Mouse (Mus musculus) gastrocnemius, adult 8-10 months (tissue): ENCODE results near the gene Prdm16. TPM values are rescaled to one million over a fixed set of nuclear protein-coding genes. Genes with fewer than 3 reads are reported as not detected.

Experiments
- DNase-seq, 2 experiments: peaks; one replicate each; pipeline ENCODE4 v3.0.0; 2022; ENCODE audit warnings: low spot score in 2 of 2
- total RNA-seq, 4 experiments: library from RNA; stranded (reverse); gene quantifications; 2 replicates each; pipeline ENCODE4 v1.2.4; 2022

Prdm16 gene
- total RNA-seq, 4 experiments from 2014 or later = 0.73 to 3.1 (median 1.4) TPM

DNA sequence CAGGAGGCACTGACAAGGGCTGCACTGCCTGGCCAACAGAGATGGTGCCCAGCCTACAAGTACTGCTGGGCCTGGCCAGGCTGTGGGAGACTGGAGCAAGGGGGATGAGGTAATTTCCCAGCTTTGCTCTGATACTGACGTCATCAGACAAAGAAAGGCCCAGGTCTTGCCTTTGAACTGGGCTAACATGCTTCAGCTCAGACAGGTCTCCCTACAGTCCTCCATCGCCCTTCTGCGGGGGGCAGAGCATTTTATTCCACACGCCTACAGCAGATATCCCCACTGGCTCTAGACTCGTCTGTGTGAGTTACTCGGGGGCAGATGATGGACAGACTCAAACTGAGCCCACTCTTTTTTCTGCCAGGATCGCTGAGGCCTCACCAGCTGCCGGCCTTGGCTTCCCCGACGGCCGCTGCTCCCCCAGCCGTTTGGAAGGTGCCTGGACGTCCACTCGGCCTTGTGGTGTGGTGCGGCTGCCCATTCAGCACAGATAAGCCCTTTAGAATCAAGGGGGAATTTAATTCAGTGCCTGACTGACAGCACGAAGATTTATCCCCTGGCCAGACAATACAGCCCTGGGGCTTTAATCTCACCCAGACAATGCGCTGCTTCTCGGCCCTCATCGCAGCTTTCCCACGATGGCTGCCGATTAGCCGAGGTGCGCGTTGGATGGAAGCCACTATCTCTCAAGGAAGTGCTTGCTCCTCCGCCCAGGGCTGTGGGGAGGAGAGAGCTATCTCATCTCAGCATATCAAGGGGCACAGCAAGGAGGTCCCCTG, 32.8 kb downstream of the Prdm16 start:
- DNase-seq = no peak

GRCm38 (mm10) chr4:154602409-154602808, 34.3 kb downstream of the Prdm16 start:
- no peak for DNase-seq

- DNase-seq = no peak
These were observed 35.7 kb downstream of the Prdm16 start for GRCm38 (mm10) chr4:154601006-154601405.

DNA sequence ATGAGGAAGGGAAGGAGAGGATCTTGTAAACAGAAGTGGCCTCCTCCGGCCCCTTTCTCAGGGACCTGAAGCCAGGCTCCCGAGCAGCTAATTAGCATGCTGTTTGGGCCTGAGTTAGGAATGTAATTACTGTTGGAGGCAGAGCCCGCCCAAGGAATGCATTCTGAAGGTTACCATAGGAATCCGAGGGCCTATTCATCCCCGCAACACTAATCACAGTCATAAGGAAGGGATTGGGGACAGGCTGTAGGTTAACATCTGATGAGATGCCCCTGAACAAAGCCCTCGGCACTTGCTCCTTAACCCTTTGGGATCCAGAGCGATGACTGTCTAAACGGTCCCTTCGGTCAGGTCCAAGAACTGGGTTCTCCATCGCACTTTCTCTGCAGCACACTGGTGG, 36.7 kb downstream of the Prdm16 start:
- DNase-seq = no peak

DNA sequence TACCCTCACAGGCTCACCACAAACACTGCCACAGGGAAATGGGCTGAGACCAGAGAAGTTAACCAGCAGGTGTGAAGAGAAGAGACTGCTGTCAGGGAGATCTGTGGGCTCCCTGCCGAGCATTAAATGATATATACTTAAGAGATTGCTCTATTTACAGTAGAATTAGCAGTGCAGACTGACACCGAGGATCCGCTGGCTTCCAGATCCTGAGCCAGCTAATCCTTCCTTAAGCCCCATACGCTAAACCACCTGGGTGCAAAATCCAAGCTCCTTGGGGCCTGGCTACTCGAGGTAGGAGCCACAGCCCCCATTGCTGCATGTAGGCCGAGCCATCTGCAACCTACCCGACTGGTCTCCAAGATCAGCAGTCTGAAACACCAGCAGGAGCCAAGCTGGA, 38.3 kb downstream of the Prdm16 start:
- no peak for DNase-seq

DNA sequence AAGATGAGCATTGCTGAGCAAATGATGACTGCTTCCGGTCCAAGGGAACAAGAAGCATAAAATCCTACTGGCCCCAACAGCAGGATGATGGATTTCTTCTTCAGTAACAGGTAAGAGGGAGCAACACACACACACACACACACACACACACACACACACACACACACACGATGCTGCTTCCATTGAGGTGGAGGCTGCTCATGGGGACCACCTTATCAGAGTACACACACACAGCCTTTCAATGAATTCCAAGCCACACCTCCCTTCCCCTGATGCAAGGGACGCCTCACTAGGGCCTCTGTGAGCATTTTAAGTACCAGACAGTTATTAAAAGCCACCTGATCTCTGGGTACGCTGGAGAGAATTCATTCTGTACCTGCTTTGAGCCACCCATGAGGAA, 39.9 kb downstream of the Prdm16 start:
- no peak for DNase-seq

- DNase-seq = no peak
These were observed 41.7 kb downstream of the Prdm16 start for GRCm38 (mm10) chr4:154594761-154595556.

DNA sequence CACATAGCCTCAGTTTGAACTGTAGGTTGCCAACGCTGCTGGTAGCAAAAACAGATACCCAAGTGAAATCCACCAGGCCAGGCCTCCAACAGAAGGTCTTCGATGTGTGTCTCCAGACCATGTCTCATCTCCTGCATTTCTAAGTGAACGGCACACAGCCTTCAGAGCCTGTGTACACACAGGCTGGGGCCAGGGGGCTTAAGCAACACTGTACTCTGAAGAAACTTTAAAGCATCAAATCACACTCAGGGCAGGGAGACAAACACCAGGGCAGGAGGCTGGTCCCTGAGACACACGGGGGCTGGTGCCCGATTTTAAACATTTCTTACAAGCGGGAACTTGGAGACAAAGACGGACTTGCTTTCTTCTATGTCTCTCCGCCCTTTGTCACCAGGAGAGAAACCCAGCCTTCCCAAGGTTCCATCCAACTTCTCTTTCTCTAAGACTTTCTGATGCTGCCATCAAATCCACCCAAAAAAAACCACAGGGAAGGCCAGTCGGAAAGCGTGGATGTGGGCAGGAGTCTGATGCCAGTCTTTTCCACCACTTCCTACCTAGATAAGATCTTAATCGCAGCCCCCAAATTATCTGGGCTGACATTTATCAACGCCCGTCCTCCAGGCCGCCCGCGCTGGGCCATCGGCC, 42.4 kb downstream of the Prdm16 start:
- DNase-seq = no peak

DNA sequence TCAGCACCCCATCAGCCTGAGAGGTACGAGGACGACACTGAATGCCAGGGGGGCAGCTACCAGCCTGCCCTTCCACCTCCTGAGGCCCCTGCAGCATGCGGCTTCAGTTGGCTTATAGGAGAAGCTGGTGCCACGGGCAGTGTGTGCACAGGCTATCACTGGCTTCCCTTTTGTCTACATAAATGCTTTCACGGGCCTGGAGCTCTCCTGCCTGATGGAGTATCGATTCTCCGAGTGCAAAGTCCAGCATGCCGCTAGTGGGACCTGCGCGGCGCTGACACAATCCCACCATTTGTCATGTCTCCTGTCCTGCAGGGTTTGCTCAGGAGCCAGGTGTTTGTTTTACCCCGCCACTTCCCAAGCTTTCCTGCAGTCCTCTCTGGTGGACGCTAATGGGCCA, 44.1 kb downstream of the Prdm16 start:
- no peak for DNase-seq

DNA sequence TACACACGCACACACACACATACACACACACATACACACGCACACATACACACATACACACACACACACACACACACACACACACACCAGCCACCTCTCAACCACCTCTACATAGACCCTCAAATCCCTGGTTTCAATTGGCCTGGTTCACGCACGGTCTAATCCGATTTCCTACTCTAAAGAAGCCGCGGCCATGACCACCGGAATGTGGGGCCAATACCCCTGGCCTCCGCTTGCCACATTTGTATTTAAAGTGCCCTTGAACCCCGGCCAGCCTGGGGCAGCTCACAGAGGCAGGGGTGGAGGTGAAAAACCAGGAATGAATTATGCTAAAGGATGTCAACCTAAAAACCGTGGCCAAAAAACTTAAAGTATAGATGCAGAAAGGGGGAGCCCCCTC, 45.8 kb downstream of the Prdm16 start:
- DNase-seq = no peak

DNA sequence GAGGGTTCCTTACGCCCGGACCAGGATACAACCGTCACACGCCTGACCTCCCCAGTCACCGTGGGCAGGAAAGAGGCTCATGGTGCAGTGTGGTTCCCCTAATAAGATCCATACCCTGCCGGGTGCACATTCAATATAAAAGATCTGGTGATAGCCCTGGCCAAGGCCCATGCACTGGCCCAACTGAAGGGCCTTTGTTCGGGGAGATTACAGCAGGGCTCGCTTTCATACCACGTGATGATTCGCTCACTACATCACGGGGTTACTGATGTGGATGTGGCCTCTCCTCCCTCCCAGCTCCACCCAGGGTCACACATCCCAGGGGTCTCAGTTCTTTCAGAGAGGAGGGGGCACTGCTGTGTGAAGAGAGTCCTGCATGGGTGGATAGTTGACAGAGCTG, 50.3 kb downstream of the Prdm16 start:
- no peak for DNase-seq

- DNase-seq = no peak
These were observed 50.9 kb downstream of the Prdm16 start for GRCm38 (mm10) chr4:154585779-154586178.

DNA sequence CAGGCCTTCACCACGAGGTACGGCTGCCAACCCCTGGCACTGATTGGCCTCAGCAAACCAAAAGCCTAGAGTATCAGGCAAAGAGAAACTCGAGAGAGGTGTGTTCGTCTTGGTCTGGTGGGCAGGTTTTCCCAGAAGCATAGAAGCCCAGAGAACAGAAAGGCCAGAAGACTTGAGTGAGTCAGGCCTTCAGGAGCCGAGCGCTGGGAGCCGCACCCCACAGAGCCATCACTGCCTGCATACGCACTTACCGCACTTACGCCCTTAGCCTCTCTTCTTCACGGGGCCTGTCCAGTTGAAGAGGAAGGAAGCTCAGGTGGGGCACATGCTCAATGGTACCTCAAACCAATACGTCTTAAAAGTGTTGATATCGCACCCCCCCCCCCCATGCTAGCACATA, 53.0 kb downstream of the Prdm16 start:
- no peak for DNase-seq

- DNase-seq = no peak
These were observed 54.0 kb downstream of the Prdm16 start for GRCm38 (mm10) chr4:154582607-154583236.

DNA sequence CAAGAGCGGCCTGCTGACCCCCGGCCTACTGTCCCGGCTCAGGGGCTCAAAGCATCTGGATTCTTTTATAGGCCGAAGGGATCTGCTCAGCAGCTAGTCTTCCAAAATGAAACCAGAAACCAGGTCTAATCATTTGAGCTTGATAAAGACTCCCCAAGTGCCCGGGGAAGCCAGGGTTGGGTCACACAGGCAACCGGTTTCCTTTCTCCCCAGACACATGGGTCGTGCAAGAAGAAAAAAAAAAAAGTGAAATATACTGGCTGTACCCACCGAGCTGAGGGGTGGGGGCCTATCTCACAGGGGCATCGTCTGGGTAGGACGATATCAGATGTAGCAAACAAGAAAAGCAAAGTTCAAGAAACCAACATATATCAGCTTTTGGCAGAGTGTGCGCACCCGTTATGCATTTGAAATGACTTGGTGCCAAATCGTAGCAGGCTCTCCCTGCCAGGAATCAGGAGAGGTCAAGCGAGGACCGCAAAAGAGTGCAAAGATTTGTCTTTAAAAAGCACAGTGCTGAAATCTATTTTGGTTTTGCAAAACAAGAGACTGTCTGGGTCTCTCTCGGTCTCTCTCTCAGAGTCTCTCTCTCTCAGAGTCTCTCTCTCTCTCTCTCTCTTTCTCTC, 55.3 kb downstream of the Prdm16 start:
- DNase-seq = no peak

DNA sequence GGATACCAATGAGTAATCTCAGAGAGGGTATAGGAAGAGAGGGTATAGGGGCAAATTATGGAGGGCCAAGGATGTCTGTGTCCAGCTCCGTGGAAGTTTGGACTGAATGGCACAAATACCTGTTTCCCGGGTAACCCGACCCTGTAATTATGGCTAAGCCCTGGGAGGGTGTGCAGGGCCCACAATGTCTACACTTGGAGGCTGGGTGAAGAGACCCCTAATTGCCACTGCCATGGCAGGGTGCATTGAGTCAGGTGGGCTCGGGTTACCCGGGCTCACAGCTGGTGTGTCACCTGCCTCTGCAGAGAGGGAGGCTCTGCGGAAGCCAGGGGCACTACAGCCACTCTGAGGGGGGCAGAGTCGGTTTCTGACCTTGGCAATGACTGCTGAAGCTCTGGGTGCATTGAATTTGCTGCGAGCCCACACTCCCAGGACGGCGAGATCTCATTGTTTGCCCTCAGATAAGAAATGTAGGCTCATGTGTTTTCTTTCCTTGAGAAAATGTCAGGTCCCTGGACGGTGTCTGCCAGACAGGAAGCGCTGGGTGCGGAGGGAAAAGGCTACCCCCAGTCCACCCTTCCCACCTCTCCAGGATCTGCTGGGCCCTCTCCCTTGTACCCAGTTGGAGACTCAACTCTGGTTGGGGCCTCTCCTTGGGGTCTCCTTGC, 62.3 kb downstream of the Prdm16 start:
- DNase-seq = no peak

DNA sequence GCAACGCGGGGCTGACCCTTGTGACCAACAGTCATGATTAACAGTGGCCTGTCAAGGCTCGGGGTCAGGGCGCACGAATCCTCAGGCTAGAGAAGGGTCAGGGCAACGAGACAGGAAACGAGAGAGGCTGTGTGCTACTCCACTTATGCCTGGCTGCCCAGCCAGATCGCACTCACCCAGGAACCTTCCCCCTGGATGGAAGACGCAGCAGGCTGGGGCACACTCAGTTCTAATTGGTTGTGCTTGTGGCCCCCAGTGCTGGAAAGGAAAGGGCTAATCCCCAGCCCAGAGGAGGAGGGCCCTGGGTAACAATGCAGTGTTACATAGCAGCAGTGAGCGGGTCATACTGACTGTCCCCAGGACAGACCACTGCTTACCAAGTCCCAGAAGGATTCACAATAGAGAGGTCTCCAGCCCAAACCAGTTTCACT, 66.2 kb downstream of the Prdm16 start:
- DNase-seq = no peak

- no peak for DNase-seq
These were observed 66.8 kb downstream of the Prdm16 start for GRCm38 (mm10) chr4:154569845-154570244.

DNA sequence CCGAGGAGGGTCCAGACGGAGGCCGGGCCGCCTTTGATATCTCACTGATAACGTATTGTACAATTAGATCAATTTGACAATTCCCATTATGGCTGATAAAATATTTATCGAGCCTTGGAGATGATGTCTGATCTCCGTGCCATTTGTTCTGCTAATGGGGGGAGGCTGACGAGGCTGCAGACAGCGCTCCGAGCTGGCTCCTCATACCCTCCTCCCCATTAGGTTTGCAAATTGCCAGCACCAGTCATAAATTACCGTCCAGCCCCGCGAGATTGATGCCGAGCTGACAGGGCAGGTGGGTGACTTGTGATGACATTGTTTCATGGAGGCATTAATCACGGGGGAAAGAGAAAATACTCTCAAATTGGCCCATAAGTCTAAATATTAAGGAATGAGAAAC, 67.9 kb downstream of the Prdm16 start:
- DNase-seq = no peak

- DNase-seq = no peak
These were observed 68.7 kb downstream of the Prdm16 start for GRCm38 (mm10) chr4:154567942-154568341.

DNA sequence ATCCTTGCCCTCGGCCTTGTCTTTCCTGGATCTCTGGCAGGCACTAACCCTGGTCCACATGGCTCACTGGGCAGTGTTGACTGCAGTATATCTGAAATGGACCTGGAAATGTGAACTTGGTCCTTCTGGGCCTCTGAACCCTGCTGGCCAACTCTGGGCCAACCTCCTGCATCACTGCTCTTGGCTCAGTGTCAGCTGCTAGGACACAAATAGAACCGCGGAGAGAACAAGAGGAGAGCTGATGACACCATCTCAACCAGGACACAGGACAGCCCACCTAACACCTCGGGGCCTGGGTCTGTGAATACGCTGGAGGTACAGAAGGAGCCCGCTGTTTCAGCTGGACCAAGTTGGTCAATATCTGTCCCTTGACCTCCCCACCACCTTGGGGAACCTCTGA, 73.5 kb downstream of the Prdm16 start:
- DNase-seq = no peak
